Mouse (Mus musculus) heart, adult 2 months (tissue): ENCODE measurements around the gene Maco1. TPM values are rescaled to one million over a fixed set of nuclear protein-coding genes. Genes with fewer than 3 reads are reported as not detected.
A peak's percentile ranks its signal among the peaks of the same experiment; 100 is the strongest.

Experiments used
- DNase-seq, 2 experiments: peaks; one replicate each; pipeline ENCODE4 v3.0.0; 2021
- H3K27ac ChIP-seq: fragments of 200-600 bp; 2 replicates; pipeline ENCODE4 v1.8.1; 2022
- H3K27me3 ChIP-seq: fragments of 200-500 bp; 2 replicates; pipeline ENCODE4 v1.6.1; 2012; ENCODE audit warnings: mild to moderate bottlenecking, low read length, inconsistent platforms, mixed read lengths; ENCODE audit not compliant: control insufficient read depth, insufficient read depth
- H3K36me3 ChIP-seq: fragments of 200-500 bp; 2 replicates; pipeline ENCODE4 v1.6.1; 2012; ENCODE audit warnings: low read length, inconsistent platforms; ENCODE audit not compliant: control insufficient read depth, insufficient read depth
- H3K4me1 ChIP-seq: fragments of 200-500 bp; 2 replicates; pipeline ENCODE4 v1.6.1; 2011; ENCODE audit warnings: low read length; ENCODE audit not compliant: control insufficient read depth, insufficient read depth
- H3K4me3 ChIP-seq: fragments of 200-600 bp; 2 replicates; pipeline ENCODE4 v1.8.1; 2022
- H3K79me2 ChIP-seq: fragments of 200-500 bp; replicated peaks from 2 replicates; pipeline ENCODE4 v1.6.1; 2012; ENCODE audit warnings: mild to moderate bottlenecking, inconsistent platforms, low read length, moderate library complexity, mixed read lengths; ENCODE audit not compliant: control insufficient read depth, insufficient read depth
- H3K9ac ChIP-seq: fragments of 200-500 bp; 2 replicates; pipeline ENCODE4 v1.6.1; 2012; ENCODE audit warnings: low read depth, mild to moderate bottlenecking, control low read depth, inconsistent platforms, low read length, mixed read lengths
- CTCF ChIP-seq: fragments of 200-600 bp; IDR thresholded peaks from 2 replicates; pipeline ENCODE4 v1.8.1; 2022; ENCODE audit warnings: antibody characterized with exemption, mild to moderate bottlenecking, moderate library complexity
- EP300 ChIP-seq: fragments of 200-500 bp; IDR thresholded peaks from 2 replicates; pipeline ENCODE4 v1.6.1; 2011; ENCODE audit warnings: low read depth, low read length, control low read depth; ENCODE audit not compliant: insufficient read depth
- POLR2A ChIP-seq: fragments of 200-500 bp; IDR thresholded peaks from 2 replicates; pipeline ENCODE4 v1.6.1; 2011; ENCODE audit warnings: mild to moderate bottlenecking, low read depth, low read length, control low read depth; ENCODE audit not compliant: insufficient read depth
- WGBS: fragments of 180-500 bp; shearing (Covaris S2); methylation state at CpG from one replicate; pipeline ENCODE4 v1.1.7; 2018; 5-methylcytosine and 5-hydroxymethylcytosine counted together
- intact Hi-C: fragments of 180-260 bp; cut with DNase I; formaldehyde crosslinking; loops from one replicate; pipeline ENCODE4 v1.15.1; 2025
- polyA plus RNA-seq: library from polyadenylated mRNA; depleted of rRNA; stranded (reverse); fragments of >200 nt; gene quantifications from 2 replicates; pipeline ENCODE4 v1.2.3, GENCODE M21; 2012
- total RNA-seq, 2 experiments: library from RNA; stranded (reverse); gene quantifications; 2 replicates each; pipeline ENCODE4 v1.2.3; 2021

Maco1 gene
- total and polyA plus RNA-seq, 3 experiments, result 5.5 to 23.4 (median 16.9) TPM

DNA sequence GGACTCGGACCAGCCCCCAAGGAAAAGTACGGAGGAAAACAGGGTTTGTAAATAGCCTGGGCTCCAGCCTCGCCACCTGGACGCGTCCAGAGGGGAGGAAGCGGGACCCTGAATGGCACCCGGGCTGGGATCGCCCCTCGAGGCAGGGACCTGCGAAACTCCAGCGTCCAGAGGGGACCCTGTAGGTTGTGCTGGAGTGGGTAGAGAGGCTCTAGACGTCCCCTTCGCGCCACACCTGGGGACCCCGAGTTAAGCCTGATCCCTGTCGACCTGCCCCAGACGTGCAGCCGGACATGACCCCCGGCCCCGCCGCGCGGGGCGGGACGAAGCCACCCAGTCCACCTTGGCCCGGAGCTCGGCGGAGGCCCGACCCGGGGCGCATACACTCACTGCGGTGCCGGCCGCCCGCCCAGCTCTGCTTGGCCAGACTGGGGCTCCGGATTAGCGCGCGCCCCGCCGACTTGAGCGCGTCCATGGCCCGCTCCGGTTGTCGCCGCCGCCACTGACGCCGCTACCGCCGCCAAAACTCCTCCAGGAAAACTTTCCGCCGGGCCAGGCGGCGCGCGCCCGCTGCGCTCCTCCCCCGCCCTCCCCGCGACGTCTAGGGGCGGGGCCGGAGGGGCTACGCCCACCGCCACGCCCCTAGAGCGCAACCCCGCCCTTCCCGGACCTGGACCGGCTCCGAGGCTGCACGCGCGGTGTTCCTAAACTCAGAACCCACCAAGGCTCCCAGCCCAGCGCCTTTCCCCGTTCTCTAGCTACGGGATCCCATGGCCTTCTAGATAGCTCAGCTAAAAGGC, 85.5 kb downstream of the Maco1 start, which contains the start of gene Ldlrap1:
Gene Ldlrap1, minus strand, starts transcription at position 599 of the 800 bp plus-strand sequence.
- Histone ChIP-seq H3K79me2 (peaks cover 1% of the 10 kb centered on the region; the same call in 1 of the 2 replicates), H3K27me3 (no peaks in the 10 kb centered on the region), H3K4me3 (peak within 1 kb of the TSS; percentile 67), H3K36me3 (no peaks in the 10 kb centered on the region), H3K27ac (peak within 1 kb of the TSS; percentile 92), H3K4me1 (peaks cover 17% of the 10 kb centered on the region), H3K9ac (peak within 1 kb of the TSS; percentile 91)
- under 1% methylated on average over 80 of the region's 80 CpGs for WGBS
- intact Hi-C loops, result loop anchor here (5.0 kb wide), 1 partner anchor 35 kb away; no protein-coding TSS in a partner anchor
- no peak for TF ChIP-seq EP300
- TF ChIP-seq CTCF, result no peak
- TF ChIP-seq POLR2A, result peak; percentile 72
- peak; percentile 90 to 91 for DNase-seq

DNA sequence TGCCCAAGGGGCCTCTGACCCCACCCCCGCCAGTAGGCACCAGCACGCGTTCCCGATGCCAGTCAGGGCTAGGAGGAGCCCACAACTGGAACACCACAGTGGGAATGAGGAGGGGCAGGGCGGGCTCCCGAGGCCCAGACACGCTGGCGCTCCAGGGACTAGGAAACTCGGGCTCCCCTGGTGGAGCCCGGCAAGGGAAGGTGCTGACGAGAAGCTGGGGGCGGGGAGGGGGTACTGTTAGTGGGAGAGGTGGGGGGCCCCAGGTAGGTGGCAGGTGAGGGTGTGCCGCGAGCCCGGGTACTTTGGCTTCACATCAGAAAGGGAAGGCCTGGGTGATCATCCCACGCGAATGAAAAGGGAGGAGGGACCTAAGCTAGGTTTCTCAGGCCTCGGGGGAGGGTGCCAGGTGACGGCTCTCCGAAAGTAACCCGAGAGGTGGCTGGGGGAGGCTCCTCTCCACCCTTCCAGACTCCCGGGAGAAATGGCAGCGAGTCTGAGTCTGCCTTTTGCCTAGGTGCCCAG, 86.2 kb downstream of the Maco1 start:
- Histone ChIP-seq H3K79me2 (peaks cover 1% of the 10 kb centered on the region; the same call in 1 of the 2 replicates), H3K9ac (peak overlapping the region; percentile 91), H3K27me3 (no peaks in the 10 kb centered on the region), H3K4me1 (peaks cover 20% of the 10 kb centered on the region), H3K27ac (peak overlapping the region; percentile 92), H3K36me3 (no peaks in the 10 kb centered on the region), H3K4me3 (peak overlapping the region; percentile 67)
- intact Hi-C loops, result loop anchor here (5.0 kb wide), 1 partner anchor 35 kb away; no protein-coding TSS in a partner anchor
- WGBS, result under 1% methylated on average over 23 of the region's 23 CpGs
- no peak for TF ChIP-seq POLR2A
- TF ChIP-seq CTCF, result peak; percentile 25
- TF ChIP-seq EP300, result no peak
- peak; percentile 56 to 63 for DNase-seq

DNA sequence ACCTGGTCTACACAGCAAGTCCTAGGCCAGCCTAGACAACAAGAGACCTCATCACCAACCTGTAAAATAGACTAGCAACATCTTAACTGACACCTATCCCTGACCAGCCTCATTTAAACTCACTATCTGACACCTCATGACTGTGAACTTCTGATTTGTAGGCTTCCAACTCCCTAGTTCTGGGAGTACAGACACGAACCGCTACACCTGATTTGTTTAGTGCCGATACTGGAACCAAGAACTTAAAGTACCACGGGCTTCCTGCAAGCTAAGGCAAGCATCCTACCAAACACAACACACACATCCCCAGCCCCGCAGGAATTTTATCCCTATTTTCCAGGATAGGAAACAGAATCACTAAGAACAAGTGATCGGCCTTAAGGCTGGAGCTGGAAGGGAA, 86.9 kb downstream of the Maco1 start:
- intact Hi-C loops, result loop anchor here (5.0 kb wide), 1 partner anchor 34 kb away; no protein-coding TSS in a partner anchor
- WGBS, result 35% methylated on average over 6 of the region's 6 CpGs
- TF ChIP-seq EP300 (no peak), POLR2A (no peak), CTCF (no peak)
- Histone ChIP-seq H3K9ac (no peak overlapping the region), H3K27ac (peak overlapping the region; percentile 92), H3K4me1 (peaks cover 23% of the 10 kb centered on the region), H3K36me3 (no peaks in the 10 kb centered on the region), H3K4me3 (peak overlapping the region; percentile 67), H3K79me2 (peaks cover 1% of the 10 kb centered on the region; the same call in 1 of the 2 replicates), H3K27me3 (no peaks in the 10 kb centered on the region)
- no peak for DNase-seq

DNA sequence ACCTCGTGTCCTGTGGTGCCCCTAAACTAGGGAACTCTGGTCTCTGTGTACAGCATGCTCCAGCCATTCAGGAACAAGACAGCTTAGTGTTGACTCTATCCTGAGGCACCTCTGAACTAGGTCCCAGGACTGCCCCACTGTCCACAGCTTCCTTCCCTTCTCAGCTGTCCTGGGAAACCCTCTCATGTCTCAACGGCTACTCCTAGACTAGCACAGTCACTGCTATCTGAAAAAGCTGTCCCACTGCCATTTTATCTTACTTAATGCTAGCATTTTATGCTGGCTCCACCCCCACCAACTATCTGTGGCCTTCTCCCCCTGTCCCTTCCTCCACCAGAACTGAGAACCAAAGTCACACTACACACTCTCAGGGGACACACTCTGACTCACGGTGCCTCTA, 88.8 kb downstream of the Maco1 start:
- intact Hi-C loops, result no loop called here
- no peak for TF ChIP-seq CTCF
- TF ChIP-seq EP300, result no peak
- no peak for TF ChIP-seq POLR2A
- H3K79me2 ChIP-seq, result peaks cover 1% of the 10 kb centered on the region; the same call in 1 of the 2 replicates
- no peak overlapping the region for H3K4me3 ChIP-seq
- no peak overlapping the region for H3K27ac ChIP-seq
- H3K9ac ChIP-seq, result no peak overlapping the region
- H3K27me3 ChIP-seq, result no peaks in the 10 kb centered on the region
- H3K36me3 ChIP-seq, result no peaks in the 10 kb centered on the region
- no peak for DNase-seq
- WGBS, result 19% methylated on average over 3 of the region's 3 CpGs
- peaks cover 41% of the 10 kb centered on the region for H3K4me1 ChIP-seq

DNA sequence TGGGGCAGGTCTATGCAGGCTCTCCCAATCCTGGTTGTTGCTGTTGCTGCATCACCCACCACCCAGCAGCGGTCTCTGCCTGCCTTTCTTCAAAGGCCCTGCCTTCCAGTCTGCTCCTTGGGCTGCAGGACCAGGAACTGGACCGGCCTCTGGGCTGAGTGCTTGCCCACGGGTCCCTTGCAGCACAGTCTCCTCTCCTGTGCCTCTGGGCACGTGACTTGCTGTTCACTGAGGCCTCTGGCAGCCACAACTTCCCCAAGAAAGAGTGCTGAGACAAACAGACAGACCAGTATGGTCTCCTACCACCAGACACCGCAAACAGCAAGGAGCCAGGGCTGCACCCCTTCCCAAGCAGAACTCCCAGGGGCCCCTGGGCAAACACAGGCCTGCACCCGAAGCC, 90.8 kb downstream of the Maco1 start:
- no peak overlapping the region for H3K4me3 ChIP-seq
- intact Hi-C loops, result no loop called here
- 58% methylated on average over 6 of the region's 6 CpGs for WGBS
- TF ChIP-seq CTCF (no peak), POLR2A (no peak)
- peaks cover 4% of the 10 kb centered on the region; the same call in 1 of the 2 replicates for H3K79me2 ChIP-seq
- H3K27ac ChIP-seq, result 0 out of 2 replicates have a peak overlapping the region, but pooled peaks have one; percentile 5
- peak in 1 of 2 experiments; percentile 57 for DNase-seq
- H3K4me1 ChIP-seq, result peaks cover 50% of the 10 kb centered on the region
- H3K27me3 ChIP-seq, result no peaks in the 10 kb centered on the region
- H3K36me3 ChIP-seq, result no peaks in the 10 kb centered on the region
- H3K9ac ChIP-seq, result no peak overlapping the region

DNA sequence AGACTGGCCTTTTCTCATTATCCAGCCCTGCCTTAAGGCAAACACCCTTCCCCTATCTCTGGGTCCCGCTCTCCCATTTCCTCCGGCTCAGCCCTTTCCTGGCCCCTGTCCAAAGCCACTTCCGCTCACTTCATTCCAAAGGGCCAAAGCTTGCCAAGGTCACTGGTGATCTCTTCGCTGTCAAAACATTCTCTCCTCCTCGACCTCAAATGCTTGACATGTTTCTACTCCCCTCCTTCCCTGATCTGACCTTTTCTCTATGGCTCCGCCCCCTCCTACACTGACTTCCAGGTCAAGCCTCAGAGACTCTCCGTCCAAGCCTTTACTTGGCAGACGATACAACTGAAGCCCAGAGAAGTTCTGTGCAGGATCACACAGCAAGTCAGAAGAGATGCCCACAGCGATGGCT, 92.3 kb downstream of the Maco1 start:
- peak overlapping the region; percentile 19; the same call in 1 of the 2 replicates for H3K4me3 ChIP-seq
- no peaks in the 10 kb centered on the region for H3K36me3 ChIP-seq
- no peak overlapping the region for H3K9ac ChIP-seq
- intact Hi-C loops, result no loop called here
- H3K4me1 ChIP-seq, result peaks cover 47% of the 10 kb centered on the region
- H3K27me3 ChIP-seq, result no peaks in the 10 kb centered on the region
- H3K79me2 ChIP-seq, result peaks cover 4% of the 10 kb centered on the region; the same call in 1 of the 2 replicates
- DNase-seq, result peak; percentile 87 to 88
- WGBS, result 2% methylated on average over 9 of the region's 9 CpGs
- peak overlapping the region; percentile 0 for H3K27ac ChIP-seq
- no peak for TF ChIP-seq CTCF
- 0 out of 2 replicates have a peak, but pooled peaks have one; percentile 50 for TF ChIP-seq EP300
- peak; percentile 23; the same call in 1 of the 2 replicates for TF ChIP-seq POLR2A
